Mouse (Mus musculus) midbrain, embryonic 14.5 days (tissue): ENCODE data around the gene Catsper2. TPM values are rescaled to one million over a fixed set of nuclear protein-coding genes. Genes with fewer than 3 reads are reported as not detected.
A peak's percentile ranks its signal among the peaks of the same experiment; 100 is the strongest.

Experiments used
- ATAC-seq: fragments of 200-750 bp; cut with Nextera tagmentation; 2 replicates; pipeline ENCODE4 v1.8.0; 2017; ENCODE audit warnings: moderate number of reproducible peaks, moderate library complexity; ENCODE audit not compliant: low FRiP score, low TSS enrichment
- DNase-seq: peaks from one replicate; pipeline ENCODE4 v3.0.0-alpha.2; 2015
- H3K27ac ChIP-seq: fragments of 300-500 bp; sonication (generic); replicated peaks from 2 replicates; pipeline ENCODE4 v1.5.1; 2014; ENCODE audit warnings: mild to moderate bottlenecking, low read depth, low read length, moderate library complexity
- H3K27me3 ChIP-seq: fragments of 300-500 bp; sonication (generic); 2 replicates; pipeline ENCODE4 v1.6.1; 2014; ENCODE audit warnings: low read length, control low read depth, mixed read lengths; ENCODE audit not compliant: control insufficient read depth, insufficient read depth
- H3K36me3 ChIP-seq: fragments of 300-500 bp; sonication (generic); 2 replicates; pipeline ENCODE4 v1.6.1; 2014; ENCODE audit warnings: low read length, control low read depth; ENCODE audit not compliant: control insufficient read depth, insufficient read depth
- H3K4me1 ChIP-seq: fragments of 300-500 bp; sonication (generic); 2 replicates; pipeline ENCODE4 v1.6.1; 2014; ENCODE audit warnings: mild to moderate bottlenecking, antibody characterized with exemption, low read length, control low read depth; ENCODE audit not compliant: control insufficient read depth, insufficient read depth
- H3K4me2 ChIP-seq: fragments of 300-500 bp; sonication (generic); 2 replicates; pipeline ENCODE4 v1.6.1; 2014; ENCODE audit warnings: mild to moderate bottlenecking, low read length, moderate library complexity
- H3K4me3 ChIP-seq: fragments of 300-500 bp; sonication (generic); replicated peaks from 2 replicates; pipeline ENCODE4 v1.5.1; 2014; ENCODE audit warnings: low read depth, low read length
- H3K9ac ChIP-seq: fragments of 300-500 bp; sonication (generic); replicated peaks from 2 replicates; pipeline ENCODE4 v1.6.1; 2014; ENCODE audit warnings: mild to moderate bottlenecking, low read length, moderate library complexity
- H3K9me3 ChIP-seq: fragments of 300-500 bp; sonication (generic); 2 replicates; pipeline ENCODE4 v1.6.1; 2016; ENCODE audit warnings: low read length, control low read depth, mixed read lengths; ENCODE audit not compliant: control insufficient read depth
- WGBS: fragments of 180-500 bp; shearing (Covaris S2); extraction: QIAGEN DNeasy Blood & Tissue Kit; methylation state at CpG from one replicate; pipeline ENCODE4 v1.1.7; 2014; 5-methylcytosine and 5-hydroxymethylcytosine counted together
- microRNA-seq: library from miRNA; unstranded; fragments of <30 nt; microRNA quantifications from one replicate; pipeline ENCODE4, GENCODE M21; 2016
- polyA plus RNA-seq: library from polyadenylated mRNA; unstranded; fragments of >200 nt; fragmentation: Nextera tagmentation; extraction: Ambion mirVana; gene quantifications from 2 replicates; pipeline ENCODE4 v1.2.1, GENCODE M21; 2014

Catsper2 gene
- polyA plus RNA-seq, 1 experiment from 2014 or later: 4.5 TPM

- peak; percentile 98 for DNase-seq
Measured at GRCm38 (mm10) chr2:121354820-121355592, 58.6 kb downstream of the Catsper2 start, which contains the start of gene Ppip5k1. Gene Ppip5k1, minus strand, starts transcription at chr2:121355396.

GRCm38 (mm10) chr2:121354378-121354777, 59.2 kb downstream of the Catsper2 start:
- Histone ChIP-seq H3K9ac (peak overlapping the region; percentile 75), H3K27ac (peak overlapping the region; percentile 87), H3K27me3 (peaks cover 9% of the 10 kb centered on the region; the same call in 1 of the 2 replicates), H3K4me2 (peak overlapping the region; percentile 55), H3K36me3 (peaks cover 3% of the 10 kb centered on the region), H3K4me3 (peak overlapping the region; percentile 58), H3K4me1 (peaks cover 14% of the 10 kb centered on the region), H3K9me3 (no peaks in the 10 kb centered on the region)
- ATAC-seq (no peak), DNase-seq (no peak)
- WGBS: 6% methylated on average over 6 of the region's 6 CpGs

More at GRCm38 (mm10) chr2:121354820-121355592, 58.6 kb downstream of the Catsper2 start, which contains the start of gene Ppip5k1:
- H3K4me2 ChIP-seq: peak within 1 kb of the TSS; percentile 55
- H3K27me3 ChIP-seq: peaks cover 9% of the 10 kb centered on the region; the same call in 1 of the 2 replicates
- peak; percentile 96 for ATAC-seq
- H3K9ac ChIP-seq: peak within 1 kb of the TSS; percentile 75
- no peaks in the 10 kb centered on the region for H3K9me3 ChIP-seq
- H3K36me3 ChIP-seq: no peaks in the 10 kb centered on the region
- H3K4me3 ChIP-seq: peak within 1 kb of the TSS; percentile 58
- WGBS: under 1% methylated on average over 57 of the region's 58 CpGs
- H3K4me1 ChIP-seq: peaks cover 14% of the 10 kb centered on the region
- peak within 1 kb of the TSS; percentile 87 for H3K27ac ChIP-seq

- no peak overlapping the region for H3K27ac ChIP-seq
- H3K36me3 ChIP-seq: peaks cover 15% of the 10 kb centered on the region
- H3K4me3 ChIP-seq: no peak overlapping the region
Measured at GRCm38 (mm10) chr2:121353156-121353555, 60.4 kb downstream of the Catsper2 start.

More at GRCm38 (mm10) chr2:121353156-121353555, 60.4 kb downstream of the Catsper2 start:
- Histone ChIP-seq H3K9ac (no peak overlapping the region), H3K9me3 (no peaks in the 10 kb centered on the region), H3K4me1 (peaks cover 11% of the 10 kb centered on the region), H3K4me2 (no peak overlapping the region), H3K27me3 (peaks cover 9% of the 10 kb centered on the region; the same call in 1 of the 2 replicates)
- DNase-seq: no peak
- no peak for ATAC-seq
- 66% methylated on average over 8 of the region's 8 CpGs for WGBS

Small RNA genes within 50 kb of the gene (microRNA-seq; reads per million reads assigned to microRNA genes)
- gene Gm22953: not detected

Other genes with a start within 250 kb of the Catsper2 start
- gene Tubgcp4, start 243.1 kb downstream of the Catsper2 start, polyA plus RNA-seq: 35.9 and 49.2 TPM in 2 replicates
- gene Zscan29, start 242.7 kb downstream of the Catsper2 start, polyA plus RNA-seq: 8.0 and 9.3 TPM in 2 replicates
- gene Trp53bp1, start 142.4 kb downstream of the Catsper2 start, polyA plus RNA-seq: 146 and 193 TPM in 2 replicates
- 19.6 and 25.7 TPM in 2 replicates for gene Map1a, start 124.2 kb downstream of the Catsper2 start, polyA plus RNA-seq
- gene Ppip5k1, start 58.4 kb downstream of the Catsper2 start, polyA plus RNA-seq: 14.9 and 19.7 TPM in 2 replicates
- 40.0 and 47.3 TPM in 2 replicates for gene Ckmt1, start 56.1 kb downstream of the Catsper2 start, polyA plus RNA-seq
- gene Strc, start 26.6 kb downstream of the Catsper2 start, polyA plus RNA-seq: not detected in 2 replicates
- 238 and 249 TPM in 2 replicates for gene Pdia3, start within 50 bp of the Catsper2 start, polyA plus RNA-seq
- 1.4 and 2.0 TPM in 2 replicates for gene Ell3, start 30.5 kb upstream of the Catsper2 start, polyA plus RNA-seq
- gene Serf2, start 35.4 kb upstream of the Catsper2 start, polyA plus RNA-seq: 352 and 382 TPM in 2 replicates
- gene Hypk, start 39.5 kb upstream of the Catsper2 start, polyA plus RNA-seq: 92.4 and 102 TPM in 2 replicates
- 1.8 TPM in 2 replicates for gene Serinc4, start 43.0 kb upstream of the Catsper2 start, polyA plus RNA-seq
- gene Mfap1b, start 60.3 kb upstream of the Catsper2 start, polyA plus RNA-seq: 74.5 and 75.5 TPM in 2 replicates
- gene Mfap1a, start 92.9 kb upstream of the Catsper2 start, polyA plus RNA-seq: 26.7 and 31.4 TPM in 2 replicates
- gene Wdr76, start 92.9 kb upstream of the Catsper2 start, polyA plus RNA-seq: 3.6 and 5.4 TPM in 2 replicates